Mouse (Mus musculus): ENCODE measurements around the gene Nckap1l. TPM values are rescaled to one million over a fixed set of nuclear protein-coding genes. Genes with fewer than 3 reads are reported as not detected.

Nckap1l gene
- polyA plus RNA-seq, 1 experiment from 2014 or later: 2.6 TPM

Other genes with a start within 250 kb of the Nckap1l start
- 104 and 116 TPM in 2 replicates for gene Cbx5, start 214.0 kb upstream of the Nckap1l start, polyA plus RNA-seq (2015; fragmentation: Nextera tagmentation; extraction: Ambion mirVana)
- gene Hnrnpa1, start 213.4 kb upstream of the Nckap1l start, polyA plus RNA-seq (2015; fragmentation: Nextera tagmentation; extraction: Ambion mirVana): 784 and 805 TPM in 2 replicates
- 1.3 and 1.9 TPM in 2 replicates for gene Nfe2, start 195.4 kb upstream of the Nckap1l start, polyA plus RNA-seq (2015; fragmentation: Nextera tagmentation; extraction: Ambion mirVana)
- gene Copz1, start 181.1 kb upstream of the Nckap1l start, polyA plus RNA-seq (2015; fragmentation: Nextera tagmentation; extraction: Ambion mirVana): 214 and 224 TPM in 2 replicates
- gene Gpr84, start 143.2 kb upstream of the Nckap1l start, polyA plus RNA-seq (2015; fragmentation: Nextera tagmentation; extraction: Ambion mirVana): 0.57 and 0.62 TPM in 2 replicates
- 17.1 and 18.4 TPM in 2 replicates for gene Zfp385a, start 113.7 kb upstream of the Nckap1l start, polyA plus RNA-seq (2015; fragmentation: Nextera tagmentation; extraction: Ambion mirVana)
- gene Itga5, start 87.0 kb upstream of the Nckap1l start, polyA plus RNA-seq (2015; fragmentation: Nextera tagmentation; extraction: Ambion mirVana): 9.2 and 11.6 TPM in 2 replicates
- not detected in 2 replicates for gene Gtsf1, start 23.3 kb upstream of the Nckap1l start, polyA plus RNA-seq (2015; fragmentation: Nextera tagmentation; extraction: Ambion mirVana)
- gene Gtsf2, start 5.3 kb upstream of the Nckap1l start, polyA plus RNA-seq (2015; fragmentation: Nextera tagmentation; extraction: Ambion mirVana): not detected in 2 replicates
- 83.3 and 88.7 TPM in 2 replicates for gene Pde1b, start 49.2 kb downstream of the Nckap1l start, polyA plus RNA-seq (2015; fragmentation: Nextera tagmentation; extraction: Ambion mirVana)
- gene Ppp1r1a, start 84.2 kb downstream of the Nckap1l start, polyA plus RNA-seq (2015; fragmentation: Nextera tagmentation; extraction: Ambion mirVana): 83.1 and 93.7 TPM in 2 replicates
- gene Glycam1, start 111.3 kb downstream of the Nckap1l start, polyA plus RNA-seq (2015; fragmentation: Nextera tagmentation; extraction: Ambion mirVana): not detected in 2 replicates

Data from neural tube, embryonic 13.5 days (tissue).